Mouse (Mus musculus) midbrain, embryonic 16.5 days (tissue): ENCODE measurements around the gene Plekhm1. TPM values are rescaled to one million over a fixed set of nuclear protein-coding genes. Genes with fewer than 3 reads are reported as not detected.

Experiments used
- ATAC-seq: fragments of 200-750 bp; cut with Nextera tagmentation; 2 replicates; pipeline ENCODE4 v1.8.0; 2017; ENCODE audit warnings: moderate TSS enrichment
- H3K27ac ChIP-seq: fragments of 300-500 bp; sonication (generic); 2 replicates; pipeline ENCODE4 v1.5.1; 2014; ENCODE audit warnings: mild to moderate bottlenecking, low read length, mixed read lengths
- H3K27me3 ChIP-seq: fragments of 300-500 bp; sonication (generic); 2 replicates; pipeline ENCODE4 v1.6.1; 2014; ENCODE audit warnings: low read depth, low read length, mixed read lengths; ENCODE audit not compliant: control insufficient read depth, insufficient read depth
- H3K36me3 ChIP-seq: fragments of 300-500 bp; sonication (generic); 2 replicates; pipeline ENCODE4 v1.6.1; 2014; ENCODE audit warnings: mild to moderate bottlenecking, low read length, moderate library complexity, mixed read lengths; ENCODE audit not compliant: control insufficient read depth, insufficient read depth
- H3K4me1 ChIP-seq: fragments of 300-500 bp; sonication (generic); 2 replicates; pipeline ENCODE4 v1.6.1; 2014; ENCODE audit warnings: mild to moderate bottlenecking, low read length, mixed read lengths; ENCODE audit not compliant: control insufficient read depth, insufficient read depth
- H3K4me2 ChIP-seq: fragments of 300-500 bp; sonication (generic); 2 replicates; pipeline ENCODE4 v1.6.1; 2014; ENCODE audit warnings: mild to moderate bottlenecking, low read length, mixed read lengths
- H3K4me3 ChIP-seq: fragments of 300-500 bp; sonication (generic); 2 replicates; pipeline ENCODE4 v1.5.1; 2014; ENCODE audit warnings: low read depth, mild to moderate bottlenecking, low read length, moderate library complexity, mixed read lengths
- H3K9ac ChIP-seq: fragments of 300-500 bp; sonication (generic); 2 replicates; pipeline ENCODE4 v1.6.1; 2014; ENCODE audit warnings: low read depth, low read length, mixed read lengths
- H3K9me3 ChIP-seq: fragments of 300-500 bp; sonication (generic); replicated peaks from 2 replicates; pipeline ENCODE4 v1.6.1; 2014; ENCODE audit warnings: mild to moderate bottlenecking, low read length, mixed read lengths; ENCODE audit not compliant: control insufficient read depth, poor library complexity, severe bottlenecking
- WGBS: fragments of 180-500 bp; shearing (Covaris S2); extraction: QIAGEN DNeasy Blood & Tissue Kit; methylation state at CpG from one replicate; pipeline ENCODE4 v1.1.7; 2014; 5-methylcytosine and 5-hydroxymethylcytosine counted together
- polyA plus RNA-seq: library from polyadenylated mRNA; unstranded; fragments of >200 nt; fragmentation: Nextera tagmentation; extraction: Ambion mirVana; gene quantifications from 2 replicates; pipeline ENCODE4 v1.2.1, GENCODE M21; 2015

Gene Plekhm1
- polyA plus RNA-seq, 1 experiment from 2014 or later: 8.9 TPM

GRCm38 (mm10) chr11:103355251-103355650 is 57.2 kb downstream of the Plekhm1 start:
- 13% methylated on average over 11 of the region's 11 CpGs for WGBS
- H3K9ac ChIP-seq: no peak overlapping the region
- no peak overlapping the region for H3K4me3 ChIP-seq
- peaks cover 13% of the 10 kb centered on the region for H3K27me3 ChIP-seq
- no peak overlapping the region for H3K4me2 ChIP-seq
- 0 out of 2 replicates have a peak, but pooled peaks cover 3% of the 10 kb centered on the region for H3K9me3 ChIP-seq
- no peak overlapping the region for H3K27ac ChIP-seq
- H3K36me3 ChIP-seq: no peaks in the 10 kb centered on the region
- H3K4me1 ChIP-seq: peaks cover 7% of the 10 kb centered on the region; the same call in 1 of the 2 replicates
- no peak for ATAC-seq

DNA sequence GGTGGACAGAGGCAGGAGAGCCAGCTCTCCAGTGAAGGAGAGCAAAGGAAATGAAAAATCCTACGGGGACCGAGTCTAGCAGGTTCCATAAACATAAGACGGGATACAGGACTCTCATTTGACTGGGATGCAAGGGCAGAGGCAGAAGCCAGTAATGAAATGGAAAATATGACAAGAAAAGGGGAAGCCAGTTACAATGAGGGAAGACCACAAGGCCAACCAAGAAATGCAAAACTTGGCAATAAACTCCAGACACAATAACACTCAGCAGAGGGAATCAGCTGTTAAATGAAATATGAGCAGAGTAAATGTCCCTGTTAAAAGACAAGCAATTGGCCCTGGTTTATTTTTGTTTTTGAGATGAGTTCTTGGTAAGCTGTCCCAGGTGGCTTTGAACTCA is 58.5 kb downstream of the Plekhm1 start:
- 79% methylated on average over 3 of the region's 3 CpGs for WGBS
- no peak overlapping the region for H3K4me3 ChIP-seq
- H3K4me1 ChIP-seq: no peaks in the 10 kb centered on the region
- no peak overlapping the region for H3K4me2 ChIP-seq
- 0 out of 2 replicates have a peak, but pooled peaks cover 3% of the 10 kb centered on the region for H3K9me3 ChIP-seq
- ATAC-seq: no peak
- H3K9ac ChIP-seq: no peak overlapping the region
- peaks cover 5% of the 10 kb centered on the region for H3K27me3 ChIP-seq
- no peaks in the 10 kb centered on the region for H3K36me3 ChIP-seq
- H3K27ac ChIP-seq: no peak overlapping the region

GRCm38 (mm10) chr11:103352239-103352814 is 60.2 kb downstream of the Plekhm1 start:
- peaks cover 3% of the 10 kb centered on the region for H3K27me3 ChIP-seq
- H3K9me3 ChIP-seq: 0 out of 2 replicates have a peak, but pooled peaks cover 3% of the 10 kb centered on the region
- 77% methylated on average over 5 of the region's 5 CpGs for WGBS
- H3K9ac ChIP-seq: no peak overlapping the region
- no peak for ATAC-seq
- no peak overlapping the region for H3K4me3 ChIP-seq
- no peak overlapping the region for H3K4me2 ChIP-seq
- H3K36me3 ChIP-seq: no peaks in the 10 kb centered on the region
- H3K27ac ChIP-seq: no peak overlapping the region
- no peaks in the 10 kb centered on the region for H3K4me1 ChIP-seq

GRCm38 (mm10) chr11:103350711-103351315 is 61.7 kb downstream of the Plekhm1 start:
- Histone ChIP-seq H3K4me2 (no peak overlapping the region), H3K27ac (no peak overlapping the region), H3K36me3 (no peaks in the 10 kb centered on the region), H3K4me1 (no peaks in the 10 kb centered on the region), H3K4me3 (no peak overlapping the region), H3K9me3 (0 out of 2 replicates have a peak, but pooled peaks cover 3% of the 10 kb centered on the region), H3K9ac (no peak overlapping the region), H3K27me3 (no peaks in the 10 kb centered on the region)
- 90% methylated on average over 12 of the region's 12 CpGs for WGBS
- no peak for ATAC-seq

DNA sequence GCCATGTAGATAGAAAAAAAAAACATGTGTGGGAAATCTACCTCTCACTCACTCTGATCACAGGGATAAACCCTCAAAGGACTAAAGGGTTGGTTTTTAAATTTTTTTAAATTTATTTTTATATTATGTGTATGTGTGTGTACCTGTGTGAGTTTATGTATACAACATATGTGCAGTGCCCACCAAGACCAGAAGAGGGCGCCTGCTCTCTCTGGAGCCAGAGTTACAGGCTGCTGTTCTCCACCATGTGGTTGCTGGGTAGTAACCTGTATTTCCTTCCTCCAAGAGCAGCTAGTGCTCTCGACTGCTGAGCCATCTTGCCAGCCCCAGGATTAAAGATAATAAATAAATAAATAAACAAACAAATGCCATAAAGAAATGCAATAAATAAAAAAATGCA is 62.8 kb downstream of the Plekhm1 start:
- Histone ChIP-seq H3K4me2 (no peak overlapping the region), H3K9me3 (0 out of 2 replicates have a peak, but pooled peaks cover 3% of the 10 kb centered on the region), H3K27ac (no peak overlapping the region), H3K27me3 (no peaks in the 10 kb centered on the region), H3K4me3 (no peak overlapping the region), H3K36me3 (no peaks in the 10 kb centered on the region), H3K9ac (no peak overlapping the region), H3K4me1 (no peaks in the 10 kb centered on the region)
- ATAC-seq: no peak
- WGBS: 82% methylated on average over 2 of the region's 2 CpGs

DNA sequence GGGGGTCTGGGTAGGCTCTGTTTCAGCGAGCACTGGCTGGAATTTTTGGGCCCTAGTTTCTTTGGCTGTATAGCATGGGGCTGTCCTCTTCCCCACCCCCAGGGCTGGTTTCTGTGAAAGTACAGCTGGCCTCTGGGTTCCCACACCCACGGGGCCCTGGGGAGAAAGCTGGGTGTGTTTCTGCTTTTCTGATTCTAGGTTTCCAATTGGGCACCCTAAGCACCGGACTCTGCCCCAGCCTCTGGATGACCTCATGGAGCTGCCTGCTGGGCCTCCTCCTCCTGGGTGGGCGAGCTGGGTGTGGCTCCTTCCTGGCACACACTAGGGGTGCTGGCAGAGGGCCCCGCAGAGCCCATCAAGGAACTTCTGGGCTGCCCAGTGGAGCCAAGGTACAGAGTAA is 65.8 kb downstream of the Plekhm1 start:
- Histone ChIP-seq H3K9ac (no peak overlapping the region), H3K4me3 (no peak overlapping the region), H3K36me3 (no peaks in the 10 kb centered on the region), H3K27ac (no peak overlapping the region), H3K4me1 (no peaks in the 10 kb centered on the region), H3K4me2 (no peak overlapping the region), H3K27me3 (no peaks in the 10 kb centered on the region), H3K9me3 (no peaks in the 10 kb centered on the region)
- WGBS: 79% methylated on average over 5 of the region's 5 CpGs
- no peak for ATAC-seq

- Histone ChIP-seq H3K9ac (no peak overlapping the region), H3K9me3 (no peaks in the 10 kb centered on the region), H3K4me2 (no peak overlapping the region), H3K36me3 (no peaks in the 10 kb centered on the region), H3K27ac (no peak overlapping the region), H3K4me1 (no peaks in the 10 kb centered on the region), H3K4me3 (no peak overlapping the region), H3K27me3 (no peaks in the 10 kb centered on the region)
- 85% methylated on average over 7 of the region's 7 CpGs for WGBS
- ATAC-seq: no peak
Observed at GRCm38 (mm10) chr11:103346236-103346635, 66.3 kb downstream of the Plekhm1 start.

GRCm38 (mm10) chr11:103345408-103346091 is 66.9 kb downstream of the Plekhm1 start:
- no peak overlapping the region for H3K4me3 ChIP-seq
- no peaks in the 10 kb centered on the region for H3K36me3 ChIP-seq
- no peak overlapping the region for H3K27ac ChIP-seq
- no peak for ATAC-seq
- 88% methylated on average over 7 of the region's 7 CpGs for WGBS
- H3K4me1 ChIP-seq: no peaks in the 10 kb centered on the region
- no peak overlapping the region for H3K4me2 ChIP-seq
- H3K9me3 ChIP-seq: no peaks in the 10 kb centered on the region
- no peak overlapping the region for H3K9ac ChIP-seq
- no peaks in the 10 kb centered on the region for H3K27me3 ChIP-seq
